Mouse (Mus musculus) midbrain, embryonic 15.5 days (tissue): Measurements from ENCODE around the gene Rabgef1. TPM values are rescaled to one million over a fixed set of nuclear protein-coding genes. Genes with fewer than 3 reads are reported as not detected.

Source experiments
- ATAC-seq: fragments of 200-750 bp; cut with Nextera tagmentation; replicated peaks from 2 replicates; pipeline ENCODE4 v1.8.0; 2017; ENCODE audit warnings: moderate TSS enrichment
- H3K27ac ChIP-seq: fragments of 300-500 bp; sonication (generic); 2 replicates; pipeline ENCODE4 v1.5.1; 2015; ENCODE audit warnings: mild to moderate bottlenecking, inconsistent platforms
- H3K27me3 ChIP-seq: fragments of 300-500 bp; sonication (generic); replicated peaks from 2 replicates; pipeline ENCODE4 v1.6.1; 2015; ENCODE audit warnings: inconsistent platforms
- H3K36me3 ChIP-seq: fragments of 300-500 bp; sonication (generic); replicated peaks from 2 replicates; pipeline ENCODE4 v1.6.1; 2015; ENCODE audit warnings: inconsistent platforms
- H3K4me1 ChIP-seq: fragments of 300-500 bp; sonication (generic); 2 replicates; pipeline ENCODE4 v1.6.1; 2015; ENCODE audit warnings: inconsistent platforms
- H3K4me2 ChIP-seq: fragments of 300-500 bp; sonication (generic); 2 replicates; pipeline ENCODE4 v1.6.1; 2015; ENCODE audit warnings: inconsistent platforms, mild to moderate bottlenecking, moderate library complexity
- H3K4me3 ChIP-seq: fragments of 300-500 bp; sonication (generic); 2 replicates; pipeline ENCODE4 v1.5.1; 2015; ENCODE audit warnings: mild to moderate bottlenecking, inconsistent platforms
- H3K9ac ChIP-seq: fragments of 300-500 bp; sonication (generic); 2 replicates; pipeline ENCODE4 v1.6.1; 2015; ENCODE audit warnings: mild to moderate bottlenecking, inconsistent platforms
- H3K9me3 ChIP-seq: fragments of 300-500 bp; sonication (generic); 2 replicates; pipeline ENCODE4 v1.6.1; 2016; ENCODE audit warnings: inconsistent platforms
- WGBS: fragments of 180-500 bp; shearing (Covaris S2); methylation state at CpG from one replicate; pipeline ENCODE4 v1.1.7; 2015; ENCODE audit warnings: mixed read lengths; 5-methylcytosine and 5-hydroxymethylcytosine counted together
- polyA plus RNA-seq: library from polyadenylated mRNA; unstranded; fragments of >200 nt; fragmentation: Nextera tagmentation; extraction: Ambion mirVana; gene quantifications from 2 replicates; pipeline ENCODE4 v1.2.1, GENCODE M21; 2015

Gene Rabgef1
- polyA plus RNA-seq, 1 experiment from 2014 or later: 46.4 TPM

- peaks cover 8% of the 10 kb centered on the region; the same call in 1 of the 2 replicates for H3K36me3 ChIP-seq
- no peaks in the 10 kb centered on the region for H3K27me3 ChIP-seq
- no peaks in the 10 kb centered on the region for H3K9me3 ChIP-seq
- H3K4me1 ChIP-seq: peaks cover 12% of the 10 kb centered on the region
- H3K4me2 ChIP-seq: peak overlapping the region; percentile 75
- WGBS: 77% methylated on average over 8 of the region's 8 CpGs
- H3K9ac ChIP-seq: peak overlapping the region; percentile 75; the same call in 1 of the 2 replicates
- peak overlapping the region; percentile 71 for H3K4me3 ChIP-seq
- no peak overlapping the region for H3K27ac ChIP-seq
- no peak for ATAC-seq
These were observed 25.6 kb upstream of the Rabgef1 start for GRCm38 (mm10) chr5:130145961-130146360.

DNA sequence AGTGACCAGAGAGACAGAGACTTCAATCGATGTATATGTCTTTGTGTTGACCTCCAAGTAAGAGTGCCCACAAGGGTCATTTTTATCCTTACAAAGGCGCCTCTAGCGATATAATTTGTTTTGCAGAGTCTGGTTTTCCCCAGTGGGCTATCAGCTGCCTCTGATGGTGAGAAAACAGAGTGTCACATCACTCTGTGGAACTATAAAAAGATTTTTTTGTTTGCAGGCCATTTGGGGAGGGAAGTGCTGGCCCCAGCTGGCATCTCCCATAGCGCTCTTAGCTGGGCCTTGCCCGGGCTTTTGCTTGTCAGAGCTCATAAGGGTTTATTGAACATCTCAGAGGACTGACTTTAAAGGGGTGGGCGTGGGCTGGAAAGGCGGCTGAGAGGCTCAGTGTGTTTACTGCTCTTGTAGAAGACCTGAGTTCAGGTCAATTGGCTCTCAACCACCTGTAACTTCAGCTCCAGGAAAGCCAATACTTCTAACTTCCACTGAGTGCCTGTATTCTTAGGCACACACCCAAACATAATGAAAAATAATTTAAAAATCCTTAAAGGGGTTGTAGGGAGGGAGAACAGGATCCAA is 21.8 kb upstream of the Rabgef1 start:
- H3K36me3 ChIP-seq: peaks cover 29% of the 10 kb centered on the region
- WGBS: 87% methylated on average over 7 of the region's 7 CpGs
- ATAC-seq: no peak
- H3K27me3 ChIP-seq: no peaks in the 10 kb centered on the region
- H3K27ac ChIP-seq: no peak overlapping the region
- no peaks in the 10 kb centered on the region for H3K9me3 ChIP-seq
- no peak overlapping the region for H3K9ac ChIP-seq
- no peak overlapping the region for H3K4me3 ChIP-seq
- H3K4me2 ChIP-seq: no peak overlapping the region
- peaks cover 12% of the 10 kb centered on the region for H3K4me1 ChIP-seq

GRCm38 (mm10) chr5:130154286-130154685 is 17.3 kb upstream of the Rabgef1 start:
- peaks cover 20% of the 10 kb centered on the region for H3K36me3 ChIP-seq
- no peaks in the 10 kb centered on the region for H3K27me3 ChIP-seq
- no peak overlapping the region for H3K9ac ChIP-seq
- WGBS: 87% methylated on average over 2 of the region's 2 CpGs
- no peak overlapping the region for H3K27ac ChIP-seq
- H3K4me2 ChIP-seq: no peak overlapping the region
- no peak for ATAC-seq
- no peaks in the 10 kb centered on the region for H3K9me3 ChIP-seq
- no peaks in the 10 kb centered on the region for H3K4me1 ChIP-seq
- no peak overlapping the region for H3K4me3 ChIP-seq

DNA sequence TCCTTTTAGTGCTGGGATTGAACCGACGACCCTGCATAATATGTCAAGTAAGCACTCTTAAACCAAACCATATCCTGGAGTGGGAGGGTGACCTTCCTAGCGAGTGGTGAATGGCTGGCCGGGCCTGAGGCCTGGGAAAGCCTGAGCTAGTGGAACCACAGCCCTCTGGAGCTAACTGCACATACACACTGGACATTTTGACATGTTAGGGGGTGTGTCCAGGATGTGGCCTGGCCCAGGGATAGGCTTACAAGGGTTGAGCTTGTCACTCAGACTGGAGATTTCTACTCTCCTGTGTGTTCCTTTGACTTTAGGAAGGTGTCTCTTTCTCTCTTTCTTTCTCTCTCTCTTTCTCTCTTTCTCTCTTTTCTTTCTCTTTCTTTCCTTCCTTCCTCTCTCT is 13.1 kb upstream of the Rabgef1 start:
- no peak for ATAC-seq
- WGBS: 74% methylated on average over 4 of the region's 4 CpGs
- Histone ChIP-seq H3K4me2 (no peak overlapping the region), H3K27ac (no peak overlapping the region), H3K9ac (no peak overlapping the region), H3K9me3 (no peaks in the 10 kb centered on the region), H3K4me1 (no peaks in the 10 kb centered on the region), H3K36me3 (0 out of 2 replicates have a peak, but pooled peaks cover under 1% of the 10 kb centered on the region), H3K4me3 (no peak overlapping the region), H3K27me3 (no peaks in the 10 kb centered on the region)

GRCm38 (mm10) chr5:130159761-130160201 is 11.8 kb upstream of the Rabgef1 start:
- WGBS: 66% methylated on average over 7 of the region's 7 CpGs

DNA sequence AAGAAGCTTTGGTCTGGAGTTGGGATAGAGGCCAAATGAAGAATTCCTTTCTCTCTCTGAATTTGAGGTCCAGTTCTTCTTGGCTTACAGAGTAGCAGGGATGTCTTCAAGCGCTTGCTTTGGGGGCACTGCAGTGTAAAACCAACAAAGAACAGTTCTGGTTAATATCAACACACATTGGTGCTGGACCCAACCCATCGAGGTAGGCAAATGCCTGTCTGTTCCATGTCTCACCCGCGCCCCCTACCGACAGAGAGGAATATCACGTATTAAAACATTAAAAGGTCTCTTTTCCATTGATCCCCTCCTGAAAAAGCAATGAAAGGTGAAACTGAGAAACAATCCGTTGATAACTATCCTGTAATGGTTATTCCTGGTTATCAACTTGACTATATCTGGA is 7.9 kb upstream of the Rabgef1 start:
- no peak for ATAC-seq
- WGBS: 3% methylated on average over 7 of the region's 7 CpGs

More at GRCm38 (mm10) chr5:130159761-130160201, 11.8 kb upstream of the Rabgef1 start:
- no peaks in the 10 kb centered on the region for H3K36me3 ChIP-seq
- no peaks in the 10 kb centered on the region for H3K4me1 ChIP-seq
- H3K9me3 ChIP-seq: no peaks in the 10 kb centered on the region
- H3K27me3 ChIP-seq: no peaks in the 10 kb centered on the region
- no peak overlapping the region for H3K9ac ChIP-seq
- H3K4me2 ChIP-seq: no peak overlapping the region
- ATAC-seq: no peak
- no peak overlapping the region for H3K27ac ChIP-seq
- H3K4me3 ChIP-seq: no peak overlapping the region

DNA sequence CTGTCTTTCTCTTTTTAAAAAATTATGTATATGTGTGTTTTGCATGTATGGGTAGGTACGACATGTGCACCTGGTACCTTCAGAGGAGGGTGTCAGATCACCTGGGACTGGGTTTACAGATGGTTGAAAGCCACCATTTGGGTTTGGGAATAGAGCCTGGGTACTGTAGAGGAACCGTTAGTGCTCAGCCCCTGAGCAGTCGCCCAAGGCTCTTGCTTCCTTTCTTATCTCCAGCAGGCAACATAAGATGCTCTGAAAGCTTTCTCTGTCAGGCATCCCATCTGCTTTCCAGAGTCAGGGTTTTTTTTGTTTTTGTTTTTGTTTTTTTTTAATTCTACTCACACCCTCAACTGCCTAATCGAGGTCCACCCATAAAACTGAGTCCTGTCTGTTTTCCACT is 6.4 kb upstream of the Rabgef1 start:
- H3K4me2 ChIP-seq: no peak overlapping the region
- no peaks in the 10 kb centered on the region for H3K36me3 ChIP-seq
- H3K27ac ChIP-seq: no peak overlapping the region
- no peaks in the 10 kb centered on the region for H3K4me1 ChIP-seq
- H3K9ac ChIP-seq: no peak overlapping the region
- WGBS: 80% methylated on average over 4 of the region's 4 CpGs
- H3K4me3 ChIP-seq: no peak overlapping the region
- no peaks in the 10 kb centered on the region for H3K9me3 ChIP-seq
- H3K27me3 ChIP-seq: no peaks in the 10 kb centered on the region
- no peak for ATAC-seq

More for the DNA sequence above, 7.9 kb upstream of the Rabgef1 start:
- H3K4me1 ChIP-seq: no peaks in the 10 kb centered on the region
- H3K36me3 ChIP-seq: no peaks in the 10 kb centered on the region
- H3K4me2 ChIP-seq: no peak overlapping the region
- H3K9me3 ChIP-seq: no peaks in the 10 kb centered on the region
- H3K27me3 ChIP-seq: no peaks in the 10 kb centered on the region
- no peak overlapping the region for H3K27ac ChIP-seq
- no peak overlapping the region for H3K9ac ChIP-seq
- H3K4me3 ChIP-seq: no peak overlapping the region

- no peak for ATAC-seq
- WGBS: 77% methylated on average over 6 of the region's 6 CpGs
These were observed 2.5 kb upstream of the Rabgef1 start for GRCm38 (mm10) chr5:130169109-130169508.

GRCm38 (mm10) chr5:130170666-130171422 is 754 bp upstream of the Rabgef1 start:
- peak overlapping the region; percentile 80 for H3K9ac ChIP-seq
- no peak for ATAC-seq
- H3K27me3 ChIP-seq: no peaks in the 10 kb centered on the region
- peak overlapping the region; percentile 88 for H3K27ac ChIP-seq
- H3K36me3 ChIP-seq: no peaks in the 10 kb centered on the region
- peak overlapping the region; percentile 76 for H3K4me2 ChIP-seq
- peaks cover 27% of the 10 kb centered on the region for H3K4me1 ChIP-seq
- H3K4me3 ChIP-seq: peak overlapping the region; percentile 94
- H3K9me3 ChIP-seq: no peaks in the 10 kb centered on the region
- WGBS: 16% methylated on average over 6 of the region's 6 CpGs

More at GRCm38 (mm10) chr5:130169109-130169508, 2.5 kb upstream of the Rabgef1 start:
- no peaks in the 10 kb centered on the region for H3K36me3 ChIP-seq
- H3K9ac ChIP-seq: no peak overlapping the region
- H3K9me3 ChIP-seq: no peaks in the 10 kb centered on the region
- no peak overlapping the region for H3K27ac ChIP-seq
- no peaks in the 10 kb centered on the region for H3K27me3 ChIP-seq
- H3K4me1 ChIP-seq: peaks cover 27% of the 10 kb centered on the region
- no peak overlapping the region for H3K4me2 ChIP-seq
- no peak overlapping the region for H3K4me3 ChIP-seq

DNA sequence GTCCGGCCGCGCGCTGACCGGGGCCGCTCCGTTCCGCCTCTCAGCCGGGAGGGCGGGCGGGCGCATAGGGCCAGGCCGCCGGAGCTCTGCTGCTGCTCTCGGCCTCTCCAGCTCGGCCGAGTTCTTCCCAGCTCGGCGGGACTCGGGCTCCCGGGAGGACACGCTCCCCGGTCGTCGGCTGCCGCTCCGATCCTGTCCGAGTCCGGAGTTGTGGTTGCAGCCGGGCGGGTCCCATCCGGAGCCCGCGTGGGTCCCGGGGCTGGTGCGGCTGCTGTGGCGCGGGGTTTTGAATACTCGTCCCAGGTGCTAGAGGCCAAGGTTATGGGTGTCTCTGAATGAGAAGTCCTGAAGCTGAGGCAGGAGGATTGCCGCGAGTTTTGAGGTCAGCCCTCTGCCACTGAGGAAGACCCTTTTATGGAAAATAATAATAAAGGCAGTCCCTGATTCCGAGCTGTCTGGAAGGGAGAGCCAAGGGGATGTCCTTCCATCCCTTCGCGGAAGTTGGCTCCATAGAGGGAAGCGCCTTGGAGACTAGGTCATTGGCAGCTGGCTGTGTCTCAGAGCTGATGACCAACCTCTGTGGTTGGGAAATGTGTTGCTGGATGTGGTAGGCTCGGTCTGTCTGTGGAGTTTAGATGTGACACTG is 481 bp downstream of the Rabgef1 start:
- H3K9ac ChIP-seq: peak overlapping the region; percentile 80
- WGBS: 1% methylated on average over 46 of the region's 46 CpGs
- no peaks in the 10 kb centered on the region for H3K27me3 ChIP-seq
- H3K4me2 ChIP-seq: peak overlapping the region; percentile 76
- H3K36me3 ChIP-seq: no peaks in the 10 kb centered on the region
- peak overlapping the region; percentile 88 for H3K27ac ChIP-seq
- ATAC-seq: peak; percentile 84
- H3K4me3 ChIP-seq: peak overlapping the region; percentile 94
- H3K4me1 ChIP-seq: peaks cover 27% of the 10 kb centered on the region
- H3K9me3 ChIP-seq: no peaks in the 10 kb centered on the region

DNA sequence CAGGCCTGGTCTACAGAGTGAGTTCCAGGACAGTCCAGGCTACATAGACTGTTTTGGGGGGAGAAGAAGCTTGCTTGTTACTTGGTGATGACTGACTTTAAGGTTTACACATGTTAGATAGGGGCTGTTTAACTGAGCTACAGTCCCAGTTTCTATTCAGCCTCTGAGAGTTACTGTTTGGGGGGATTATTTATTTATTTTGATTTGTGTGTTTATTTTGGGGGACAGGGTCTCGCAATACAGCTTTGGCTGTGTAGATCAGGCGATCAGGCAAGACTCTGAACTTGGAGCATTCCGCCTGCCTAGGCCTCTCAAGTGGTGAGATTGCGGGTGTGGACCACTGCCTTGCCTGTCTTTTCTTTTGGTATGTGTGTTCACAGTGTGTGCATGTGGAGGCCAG is 1.4 kb downstream of the Rabgef1 start:
- peak overlapping the region; percentile 80; the same call in 1 of the 2 replicates for H3K9ac ChIP-seq
- no peaks in the 10 kb centered on the region for H3K36me3 ChIP-seq
- ATAC-seq: no peak
- H3K27me3 ChIP-seq: no peaks in the 10 kb centered on the region
- H3K4me2 ChIP-seq: peak overlapping the region; percentile 76
- no peaks in the 10 kb centered on the region for H3K9me3 ChIP-seq
- WGBS: 96% methylated on average over 4 of the region's 4 CpGs
- peak overlapping the region; percentile 94 for H3K4me3 ChIP-seq
- H3K27ac ChIP-seq: no peak overlapping the region
- peaks cover 27% of the 10 kb centered on the region for H3K4me1 ChIP-seq

GRCm38 (mm10) chr5:130177871-130178270 is 6.3 kb downstream of the Rabgef1 start:
- Histone ChIP-seq H3K27ac (no peak overlapping the region), H3K36me3 (no peaks in the 10 kb centered on the region), H3K4me1 (peaks cover 13% of the 10 kb centered on the region), H3K4me3 (no peak overlapping the region), H3K9me3 (no peaks in the 10 kb centered on the region), H3K27me3 (no peaks in the 10 kb centered on the region), H3K9ac (no peak overlapping the region), H3K4me2 (no peak overlapping the region)
- WGBS: 45% methylated on average over 4 of the region's 4 CpGs
- no peak for ATAC-seq
